Mouse (Mus musculus) liver, embryonic 14.5 days (tissue): Measurements from ENCODE around the gene Sox6.

Source experiments
- CTCF ChIP-seq: IDR thresholded peaks from 2 replicates; pipeline ENCODE4 v1.5.1; 2016; ENCODE audit warnings: antibody characterized with exemption, low read depth, control low read depth
- EP300 ChIP-seq: IDR thresholded peaks from 2 replicates; pipeline ENCODE4 v1.6.1; 2016; ENCODE audit warnings: antibody characterized with exemption, low read depth

DNA sequence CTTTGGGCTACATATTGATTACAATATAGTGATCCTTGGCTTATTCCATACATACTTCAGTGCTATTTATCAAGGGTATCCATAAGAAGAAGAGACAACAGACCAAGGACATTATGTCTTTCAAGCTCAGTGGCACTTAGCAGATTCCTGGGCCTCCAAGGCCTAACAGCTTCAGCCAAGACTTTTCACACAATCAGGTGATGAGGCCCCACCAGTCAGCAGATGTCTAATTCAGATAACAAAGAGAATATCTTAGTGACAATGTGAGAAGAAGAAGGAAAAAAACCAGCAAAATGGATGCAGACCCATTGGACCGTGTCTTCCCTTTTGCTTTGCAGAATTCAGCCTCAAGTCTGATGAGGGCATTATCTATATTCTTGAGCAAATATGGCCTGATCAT, 150.0 kb downstream of the Sox6 start:
- TF ChIP-seq EP300 (peak; percentile 80), CTCF (no peak)
